Mouse (Mus musculus) kidney, postnatal 14 days (tissue): ENCODE data around the gene Ssrp1.

Source experiments
- DNase-seq: peaks from one replicate; pipeline ENCODE4 v3.0.0; 2022; ENCODE audit warnings: mixed read lengths

Gene Ssrp1

GRCm38 (mm10) chr2:85037047-85038026 lies at the start of gene Ssrp1, which contains the start of gene P2rx3:
TSS of gene Ssrp1 (plus strand) at chr2:85037234.
TSS of gene P2rx3 (minus strand) at chr2:85037462.
- peak; percentile 94 for DNase-seq

- no peak for DNase-seq
Observed at GRCm38 (mm10) chr2:84987930-84988329, 49.1 kb upstream of the Ssrp1 start, which contains the start of gene Prg3. TSS of gene Prg3 (plus strand) at chr2:84988215.

GRCm38 (mm10) chr2:84996376-84996775 lies 40.7 kb upstream of the Ssrp1 start:
- no peak for DNase-seq

GRCm38 (mm10) chr2:84999486-85000181 lies 37.4 kb upstream of the Ssrp1 start:
- peak; percentile 24 for DNase-seq

GRCm38 (mm10) chr2:85001497-85001896 lies 35.5 kb upstream of the Ssrp1 start:
- DNase-seq = peak; percentile 40

- DNase-seq = no peak
Observed at GRCm38 (mm10) chr2:85002575-85002974, 34.5 kb upstream of the Ssrp1 start.

GRCm38 (mm10) chr2:85004341-85004740 lies 32.7 kb upstream of the Ssrp1 start:
- DNase-seq = no peak

- no peak for DNase-seq
Observed at GRCm38 (mm10) chr2:85006600-85006999, 30.4 kb upstream of the Ssrp1 start.

- peak; percentile 17 for DNase-seq
Observed at GRCm38 (mm10) chr2:85007729-85008128, 29.3 kb upstream of the Ssrp1 start.

- DNase-seq = no peak
Observed at GRCm38 (mm10) chr2:85009212-85009611, 27.8 kb upstream of the Ssrp1 start.

- peak; percentile 21 for DNase-seq
Observed at GRCm38 (mm10) chr2:85011906-85012604, 25.0 kb upstream of the Ssrp1 start.

GRCm38 (mm10) chr2:85012679-85013078 lies 24.4 kb upstream of the Ssrp1 start:
- DNase-seq = no peak

GRCm38 (mm10) chr2:85013826-85014587 lies 23.0 kb upstream of the Ssrp1 start:
- DNase-seq = no peak

- DNase-seq = no peak
Observed at GRCm38 (mm10) chr2:85014588-85014982, 22.4 kb upstream of the Ssrp1 start.

- peak; percentile 32 for DNase-seq
Observed at GRCm38 (mm10) chr2:85022043-85022442, 15.0 kb upstream of the Ssrp1 start.

- DNase-seq = no peak
Observed at GRCm38 (mm10) chr2:85026178-85026577, 10.9 kb upstream of the Ssrp1 start.

GRCm38 (mm10) chr2:85027281-85027680 lies 9.8 kb upstream of the Ssrp1 start:
- no peak for DNase-seq

- no peak for DNase-seq
Observed at GRCm38 (mm10) chr2:85029897-85030296, 7.1 kb upstream of the Ssrp1 start.

GRCm38 (mm10) chr2:85030989-85031388 lies 6.0 kb upstream of the Ssrp1 start:
- DNase-seq = no peak

- no peak for DNase-seq
Observed at GRCm38 (mm10) chr2:85033121-85033520, 3.9 kb upstream of the Ssrp1 start.

GRCm38 (mm10) chr2:85034169-85034568 lies 2.9 kb upstream of the Ssrp1 start:
- no peak for DNase-seq

- DNase-seq = no peak
Observed at GRCm38 (mm10) chr2:85036507-85037046, 457 bp upstream of the Ssrp1 start.
